Mouse (Mus musculus): Measurements from ENCODE around the gene Tesc.

GRCm38 (mm10) chr5:117997434-117997970 lies 30.0 kb upstream of the Tesc start:
- TF ChIP-seq CTCF (IDR thresholded peaks at IDR 0.05; ENCODE audit: extremely low read depth, insufficient read depth, insufficient read length, insufficient replicate concordance) (no peak), POLR2A (IDR thresholded peaks at IDR 0.05; ENCODE audit: low read depth, low read length) (no peak)

Measured in spleen, adult 2 months (tissue).